Mouse (Mus musculus) right cerebral cortex, postnatal 4 days (tissue): ENCODE results near the gene Gm597.

Experiments used
- DNase-seq: peaks from one replicate; pipeline ENCODE4 v3.0.0-alpha.2; 2022

Gene Gm597

GRCm38 (mm10) chr1:28780152-28780551 is at the start of gene Gm597:
TSS of gene Gm597 (minus strand) at chr1:28780252.
- DNase-seq: no peak

DNA sequence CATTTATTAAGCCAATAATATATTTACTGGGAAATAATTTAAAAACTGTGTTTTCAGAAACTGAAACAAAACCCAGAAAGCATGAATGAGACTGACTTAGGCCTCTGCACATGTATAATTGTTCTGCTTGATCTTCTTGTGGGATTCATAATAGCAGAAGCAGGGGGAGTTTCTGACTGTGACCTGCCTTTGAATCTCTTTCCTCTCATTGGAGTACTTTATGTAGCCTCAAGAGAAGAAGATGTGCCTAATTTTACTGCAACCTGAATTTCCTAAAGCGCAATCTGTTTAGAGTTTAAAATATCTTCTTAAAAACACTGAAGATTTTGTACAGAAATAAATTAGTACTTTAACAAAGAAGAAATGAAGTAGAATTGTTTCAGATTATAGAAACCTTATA is 27.6 kb upstream of the Gm597 start:
- DNase-seq: no peak

GRCm38 (mm10) chr1:28806618-28807017 is 26.6 kb upstream of the Gm597 start:
- no peak for DNase-seq

- DNase-seq: no peak
Observed at GRCm38 (mm10) chr1:28800881-28801280, 20.8 kb upstream of the Gm597 start.
